Mouse (Mus musculus) liver, embryonic 14.5 days (tissue): ENCODE data around the gene Rfx4. TPM values are rescaled to one million over a fixed set of nuclear protein-coding genes. Genes with fewer than 3 reads are reported as not detected.
A peak's percentile ranks its signal among the peaks of the same experiment; 100 is the strongest.

ENCODE experiments used
- ATAC-seq: fragments of 200-750 bp; cut with Nextera tagmentation; 2 replicates; pipeline ENCODE4 v1.8.0; 2017; ENCODE audit warnings: moderate number of reproducible peaks, mild to moderate bottlenecking, moderate library complexity; ENCODE audit not compliant: insufficient read depth
- DNase-seq, 3 experiments: peaks; one replicate each; pipeline ENCODE4 v3.0.0-alpha.2; 2012 to 2013; ENCODE audit warnings: low read depth in 3 of 3, low spot score in 3 of 3
- H3K27ac ChIP-seq: fragments of 300-500 bp; sonication (generic); 2 replicates; pipeline ENCODE4 v1.5.1; 2014; ENCODE audit warnings: moderate library complexity, mild to moderate bottlenecking, control low read depth, inconsistent platforms
- H3K27me3 ChIP-seq: fragments of 300-500 bp; sonication (generic); 2 replicates; pipeline ENCODE4 v1.6.1; 2014; ENCODE audit warnings: mild to moderate bottlenecking, low read length, moderate library complexity; ENCODE audit not compliant: control insufficient read depth, insufficient read depth
- H3K36me3 ChIP-seq: fragments of 300-500 bp; sonication (generic); replicated peaks from 2 replicates; pipeline ENCODE4 v1.6.1; 2014; ENCODE audit warnings: low read depth; ENCODE audit not compliant: control insufficient read depth, insufficient read depth
- H3K4me1 ChIP-seq, 2 experiments: fragments of 200-500 bp in 1 of 2; fragments of 300-500 bp in 1 of 2; sonication (generic) in 1 of 2; replicated peaks; 2 replicates each; pipeline ENCODE4 v1.6.1; 2012 to 2014; ENCODE audit warnings: antibody characterized with exemption in 1 of 2, inconsistent platforms in 1 of 2, low read length in 1 of 2; ENCODE audit not compliant: control insufficient read depth in 2 of 2, insufficient read depth in 2 of 2
- H3K4me2 ChIP-seq: fragments of 300-500 bp; sonication (generic); 2 replicates; pipeline ENCODE4 v1.6.1; 2014; ENCODE audit warnings: low read depth, mild to moderate bottlenecking, control low read depth, moderate library complexity
- H3K4me3 ChIP-seq, 2 experiments: fragments of 200-500 bp in 1 of 2; fragments of 300-500 bp in 1 of 2; sonication (generic) in 1 of 2; 2 replicates each; pipeline ENCODE4 v1.5.1; 2012 to 2014; ENCODE audit warnings: low read depth in 2 of 2, low read length in 2 of 2, mild to moderate bottlenecking in 2 of 2, control low read depth in 1 of 2, inconsistent platforms in 1 of 2, moderate library complexity in 1 of 2; ENCODE audit not compliant: insufficient read depth in 1 of 2
- H3K9ac ChIP-seq: fragments of 300-500 bp; sonication (generic); replicated peaks from 2 replicates; pipeline ENCODE4 v1.6.1; 2014; ENCODE audit warnings: mild to moderate bottlenecking, control low read depth, moderate library complexity
- H3K9me3 ChIP-seq: fragments of 300-500 bp; sonication (generic); 2 replicates; pipeline ENCODE4 v1.6.1; 2016; ENCODE audit warnings: low read length, mixed read lengths; ENCODE audit not compliant: control insufficient read depth
- CTCF ChIP-seq: IDR thresholded peaks from 2 replicates; pipeline ENCODE4 v1.5.1; 2016; ENCODE audit warnings: antibody characterized with exemption, low read depth, control low read depth
- EP300 ChIP-seq: IDR thresholded peaks from 2 replicates; pipeline ENCODE4 v1.6.1; 2016; ENCODE audit warnings: antibody characterized with exemption, low read depth
- WGBS: fragments of 180-500 bp; shearing (Covaris S2); extraction: QIAGEN DNeasy Blood & Tissue Kit; methylation state at CpG from one replicate; pipeline ENCODE4 v1.1.7; 2014; ENCODE audit not compliant: insufficient replicate concordance; 5-methylcytosine and 5-hydroxymethylcytosine counted together
- polyA plus RNA-seq, 2 experiments: library from polyadenylated mRNA; depleted of rRNA in 1 of 2; stranded (reverse) in 1 of 2; unstranded in 1 of 2; fragments of >200 nt; fragmentation: Nextera tagmentation in 1 of 2; extraction: Ambion mirVana in 1 of 2; gene quantifications; 2 replicates each; pipeline versions ENCODE4 v1.2.1 to v1.2.3; 2012 to 2014

The Rfx4 gene
- polyA plus RNA-seq, 2 experiments = not detected

DNA sequence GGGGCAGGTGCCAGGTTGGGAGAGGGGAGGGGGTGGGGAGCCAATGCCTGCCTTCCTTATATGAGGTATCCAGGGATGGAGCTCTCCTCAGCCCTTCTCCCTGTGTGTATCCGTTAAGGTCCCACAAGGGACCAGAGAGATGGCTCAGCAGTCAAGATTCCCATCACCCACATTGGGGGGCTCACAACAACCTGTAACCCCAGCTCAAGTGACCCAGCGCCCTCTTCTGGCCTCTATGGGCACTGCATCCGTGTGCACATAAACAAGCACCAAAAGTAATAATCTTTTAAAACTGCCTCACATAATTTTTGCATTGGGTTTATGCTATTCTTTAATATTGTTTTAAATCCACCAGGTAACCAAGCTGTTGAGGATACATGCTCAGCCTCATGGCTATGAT, 25.8 kb upstream of the Rfx4 start:
- 50% methylated on average over 3 of the region's 3 CpGs for WGBS
- Histone ChIP-seq H3K9me3 (no peaks in the 10 kb centered on the region), H3K27me3 (no peaks in the 10 kb centered on the region), H3K4me2 (no peak overlapping the region), H3K4me3 (no peak overlapping the region), H3K27ac (no peak overlapping the region), H3K4me1 (no peaks in the 10 kb centered on the region), H3K9ac (no peak overlapping the region), H3K36me3 (no peaks in the 10 kb centered on the region)
- TF ChIP-seq EP300 (no peak), CTCF (peak; percentile 77)
- ATAC-seq (no peak), DNase-seq (no peak)

DNA sequence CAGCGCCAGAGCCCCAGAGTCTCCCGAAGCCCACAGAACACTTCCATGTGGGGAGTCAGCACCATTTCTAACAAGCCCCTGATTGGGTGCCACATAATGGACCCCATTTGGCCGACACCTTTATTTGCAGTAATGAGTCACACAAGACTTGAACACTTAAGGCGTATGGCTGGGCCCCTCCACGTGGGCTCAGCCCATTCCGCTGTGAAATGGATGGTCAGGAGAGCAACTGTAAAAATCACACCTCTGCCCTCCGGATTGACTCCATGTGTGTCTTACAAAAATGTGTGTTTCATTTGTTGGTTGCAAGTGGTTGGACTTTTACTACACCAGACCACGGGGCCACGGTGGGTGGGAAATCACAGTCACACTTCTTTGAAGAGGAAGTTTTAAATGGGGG, 24.9 kb upstream of the Rfx4 start:
- Histone ChIP-seq H3K9me3 (no peaks in the 10 kb centered on the region), H3K36me3 (no peaks in the 10 kb centered on the region), H3K4me3 (no peak overlapping the region), H3K4me2 (no peak overlapping the region), H3K27ac (no peak overlapping the region), H3K4me1 (no peaks in the 10 kb centered on the region), H3K9ac (no peak overlapping the region), H3K27me3 (no peaks in the 10 kb centered on the region)
- 62% methylated on average over 9 of the region's 9 CpGs for WGBS
- DNase-seq = no peak
- TF ChIP-seq CTCF = no peak
- TF ChIP-seq EP300 = no peak
- no peak for ATAC-seq

GRCm38 (mm10) chr10:84733511-84733910, 22.4 kb upstream of the Rfx4 start:
- no peaks in the 10 kb centered on the region for H3K9me3 ChIP-seq
- H3K27ac ChIP-seq = no peak overlapping the region
- no peak overlapping the region for H3K4me2 ChIP-seq
- no peak for TF ChIP-seq EP300
- no peak for TF ChIP-seq CTCF
- no peak overlapping the region for H3K9ac ChIP-seq
- no peaks in the 10 kb centered on the region for H3K27me3 ChIP-seq
- no peak overlapping the region for H3K4me3 ChIP-seq
- ATAC-seq = no peak
- no peaks in the 10 kb centered on the region for H3K36me3 ChIP-seq
- H3K4me1 ChIP-seq = no peaks in the 10 kb centered on the region
- DNase-seq = no peak
- 64% methylated on average over 6 of the region's 6 CpGs for WGBS

GRCm38 (mm10) chr10:84754851-84755785, 744 bp upstream of the Rfx4 start:
- Histone ChIP-seq H3K9ac (no peak overlapping the region), H3K4me2 (peak overlapping the region; percentile 31; the same call in 1 of the 2 replicates), H3K9me3 (no peaks in the 10 kb centered on the region), H3K4me3 (0 out of 4 replicates have a peak overlapping the region, but pooled peaks of 1 of the 2 experiments have one; percentile 8), H3K4me1 (no peaks in the 10 kb centered on the region), H3K27ac (no peak overlapping the region), H3K36me3 (no peaks in the 10 kb centered on the region), H3K27me3 (peaks cover 75% of the 10 kb centered on the region)
- TF ChIP-seq CTCF (no peak), EP300 (no peak)
- ATAC-seq (no peak), DNase-seq (no peak)
- 2% methylated on average over 65 of the region's 66 CpGs for WGBS

DNA sequence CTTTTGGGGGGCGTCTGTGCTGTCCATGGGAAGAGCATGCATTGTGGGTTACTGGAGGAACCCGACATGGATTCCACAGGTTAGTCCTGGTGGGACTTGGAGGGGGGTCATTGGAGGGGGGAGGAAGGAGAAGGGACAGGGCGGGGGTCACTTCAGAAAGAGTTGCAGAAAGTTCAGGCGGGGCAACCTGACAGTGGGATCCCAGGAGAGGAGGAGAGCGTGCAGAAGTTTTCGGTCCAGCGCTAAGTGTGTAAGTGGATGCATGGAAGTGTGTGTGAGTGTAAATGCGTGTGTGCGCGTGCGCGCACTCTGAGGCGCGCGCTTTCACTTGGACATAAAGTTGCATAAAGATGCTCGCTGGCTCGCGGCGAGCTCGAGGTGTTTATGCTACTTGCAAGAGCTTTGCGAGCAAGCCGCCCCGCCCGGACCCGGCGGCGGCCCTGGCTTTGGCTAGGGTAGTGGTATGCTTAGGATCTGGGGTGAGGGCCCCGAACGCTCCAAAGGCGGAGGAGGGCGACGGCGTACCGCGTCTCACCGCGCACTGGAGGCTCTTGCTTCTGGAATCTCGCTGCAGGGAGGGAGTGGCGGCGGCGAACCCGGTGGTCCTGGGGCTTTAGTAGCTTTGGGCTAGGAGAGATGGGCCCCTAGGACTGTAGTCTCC, 703 bp downstream of the Rfx4 start:
- Histone ChIP-seq H3K9ac (no peak overlapping the region), H3K9me3 (no peaks in the 10 kb centered on the region), H3K36me3 (no peaks in the 10 kb centered on the region), H3K27me3 (peaks cover 89% of the 10 kb centered on the region), H3K4me1 (no peaks in the 10 kb centered on the region), H3K4me3 (no peak overlapping the region), H3K4me2 (no peak overlapping the region), H3K27ac (no peak overlapping the region)
- 1% methylated on average over 42 of the region's 42 CpGs for WGBS
- ATAC-seq = no peak
- TF ChIP-seq CTCF = no peak
- no peak for TF ChIP-seq EP300
- DNase-seq = no peak
